Mouse (Mus musculus) limb, embryonic 14.5 days (tissue): ENCODE data around the gene S100a5. TPM values are rescaled to one million over a fixed set of nuclear protein-coding genes. Genes with fewer than 3 reads are reported as not detected.
A peak's percentile ranks its signal among the peaks of the same experiment; 100 is the strongest.

Source experiments
- ATAC-seq: fragments of 200-750 bp; cut with Nextera tagmentation; 2 replicates; pipeline ENCODE4 v1.8.0; 2017; ENCODE audit warnings: low read depth, moderate number of reproducible peaks, moderate TSS enrichment; ENCODE audit not compliant: low FRiP score
- DNase-seq: peaks from one replicate; pipeline ENCODE4 v3.0.0-alpha.2; 2015; ENCODE audit warnings: low spot score
- H3K27ac ChIP-seq: fragments of 300-500 bp; sonication (generic); replicated peaks from 2 replicates; pipeline ENCODE4 v1.5.1; 2014; ENCODE audit warnings: low read depth, mild to moderate bottlenecking, low read length, moderate library complexity, mixed read lengths
- H3K27me3 ChIP-seq: fragments of 300-500 bp; sonication (generic); 2 replicates; pipeline ENCODE4 v1.6.1; 2014; ENCODE audit warnings: low read length, mixed read lengths; ENCODE audit not compliant: control insufficient read depth, insufficient read depth
- H3K36me3 ChIP-seq: fragments of 300-500 bp; sonication (generic); 2 replicates; pipeline ENCODE4 v1.6.1; 2014; ENCODE audit warnings: mild to moderate bottlenecking, low read length, moderate library complexity, mixed read lengths; ENCODE audit not compliant: control insufficient read depth, insufficient read depth
- H3K4me1 ChIP-seq: fragments of 300-500 bp; sonication (generic); 2 replicates; pipeline ENCODE4 v1.6.1; 2014; ENCODE audit warnings: antibody characterized with exemption, low read length, mixed read lengths; ENCODE audit not compliant: control insufficient read depth, insufficient read depth
- H3K4me2 ChIP-seq: fragments of 300-500 bp; sonication (generic); replicated peaks from 2 replicates; pipeline ENCODE4 v1.6.1; 2014; ENCODE audit warnings: low read depth, mild to moderate bottlenecking, low read length, moderate library complexity; ENCODE audit not compliant: severe bottlenecking
- H3K4me3 ChIP-seq: fragments of 300-500 bp; sonication (generic); replicated peaks from 2 replicates; pipeline ENCODE4 v1.5.1; 2014; ENCODE audit warnings: low read length
- H3K9ac ChIP-seq: fragments of 300-500 bp; sonication (generic); 2 replicates; pipeline ENCODE4 v1.6.1; 2014; ENCODE audit warnings: mild to moderate bottlenecking, low read depth, low read length, moderate library complexity; ENCODE audit not compliant: severe bottlenecking
- H3K9me3 ChIP-seq: fragments of 300-500 bp; sonication (generic); 2 replicates; pipeline ENCODE4 v1.6.1; 2016; ENCODE audit warnings: low read length; ENCODE audit not compliant: control insufficient read depth
- POLR2A ChIP-seq: fragments of 200-500 bp; IDR thresholded peaks from 2 replicates; pipeline ENCODE4 v1.8.0; 2012; ENCODE audit warnings: inconsistent platforms, mild to moderate bottlenecking, moderate library complexity, borderline replicate concordance; ENCODE audit not compliant: insufficient read depth, insufficient read length; ENCODE audit errors: extremely low read depth
- WGBS: fragments of 180-500 bp; shearing (Covaris S2); extraction: QIAGEN DNeasy Blood & Tissue Kit; methylation state at CpG from one replicate; pipeline ENCODE4 v1.1.7; 2014; 5-methylcytosine and 5-hydroxymethylcytosine counted together
- polyA plus RNA-seq, 2 experiments: library from polyadenylated mRNA; depleted of rRNA in 1 of 2; stranded (reverse) in 1 of 2; unstranded in 1 of 2; fragments of >200 nt; fragmentation: Nextera tagmentation in 1 of 2; extraction: Ambion mirVana in 1 of 2; gene quantifications; 2 replicates each; pipeline versions ENCODE4 v1.2.1 to v1.2.3; 2012 to 2014

S100a5 gene
- polyA plus RNA-seq, 2 experiments = not detected

- Histone ChIP-seq H3K4me3 (no peak overlapping the region), H3K27ac (no peak overlapping the region), H3K4me2 (no peak overlapping the region), H3K9me3 (no peaks in the 10 kb centered on the region), H3K36me3 (no peaks in the 10 kb centered on the region), H3K27me3 (no peaks in the 10 kb centered on the region), H3K4me1 (peaks cover 4% of the 10 kb centered on the region; the same call in 1 of the 2 replicates), H3K9ac (no peak overlapping the region)
- WGBS = 47% methylated on average over 7 of the region's 7 CpGs
- DNase-seq (peak; percentile 42), ATAC-seq (no peak)
- TF ChIP-seq POLR2A = no peak
Observed at GRCm38 (mm10) chr3:90579433-90579832, 28.9 kb upstream of the S100a5 start.

GRCm38 (mm10) chr3:90581141-90581540, 27.2 kb upstream of the S100a5 start:
- Histone ChIP-seq H3K4me1 (peaks cover 7% of the 10 kb centered on the region), H3K36me3 (no peaks in the 10 kb centered on the region), H3K9ac (no peak overlapping the region), H3K4me2 (no peak overlapping the region), H3K4me3 (no peak overlapping the region), H3K27me3 (no peaks in the 10 kb centered on the region), H3K27ac (no peak overlapping the region), H3K9me3 (no peaks in the 10 kb centered on the region)
- TF ChIP-seq POLR2A = no peak
- ATAC-seq (no peak), DNase-seq (no peak)
- WGBS = 95% methylated on average over 5 of the region's 5 CpGs

GRCm38 (mm10) chr3:90582156-90582555, 26.2 kb upstream of the S100a5 start:
- Histone ChIP-seq H3K27ac (no peak overlapping the region), H3K4me1 (peaks cover 12% of the 10 kb centered on the region), H3K36me3 (no peaks in the 10 kb centered on the region), H3K4me2 (no peak overlapping the region), H3K4me3 (no peak overlapping the region), H3K9me3 (no peaks in the 10 kb centered on the region), H3K27me3 (no peaks in the 10 kb centered on the region), H3K9ac (no peak overlapping the region)
- TF ChIP-seq POLR2A = no peak
- 87% methylated on average over 1 of the region's 1 CpGs for WGBS
- ATAC-seq (no peak), DNase-seq (no peak)

GRCm38 (mm10) chr3:90582556-90582955, 25.8 kb upstream of the S100a5 start:
- Histone ChIP-seq H3K9ac (no peak overlapping the region), H3K36me3 (no peaks in the 10 kb centered on the region), H3K4me2 (no peak overlapping the region), H3K27me3 (no peaks in the 10 kb centered on the region), H3K9me3 (no peaks in the 10 kb centered on the region), H3K27ac (no peak overlapping the region), H3K4me3 (no peak overlapping the region), H3K4me1 (peaks cover 12% of the 10 kb centered on the region)
- ATAC-seq (no peak), DNase-seq (no peak)
- 83% methylated on average over 4 of the region's 4 CpGs for WGBS
- no peak for TF ChIP-seq POLR2A

- TF ChIP-seq POLR2A = no peak
- no peaks in the 10 kb centered on the region for H3K9me3 ChIP-seq
- H3K27me3 ChIP-seq = no peaks in the 10 kb centered on the region
- H3K36me3 ChIP-seq = no peaks in the 10 kb centered on the region
- no peak overlapping the region for H3K27ac ChIP-seq
- WGBS = 18% methylated on average over 3 of the region's 3 CpGs
- ATAC-seq (no peak), DNase-seq (no peak)
- H3K4me3 ChIP-seq = no peak overlapping the region
- H3K4me2 ChIP-seq = no peak overlapping the region
- peaks cover 12% of the 10 kb centered on the region for H3K4me1 ChIP-seq
- H3K9ac ChIP-seq = no peak overlapping the region
Observed at GRCm38 (mm10) chr3:90583893-90584292, 24.4 kb upstream of the S100a5 start.

GRCm38 (mm10) chr3:90585595-90585994, 22.7 kb upstream of the S100a5 start:
- ATAC-seq (peak; percentile 65), DNase-seq (peak; percentile 76)
- H3K4me2 ChIP-seq = no peak overlapping the region
- peaks cover 8% of the 10 kb centered on the region for H3K4me1 ChIP-seq
- 33% methylated on average over 5 of the region's 5 CpGs for WGBS
- no peaks in the 10 kb centered on the region for H3K27me3 ChIP-seq
- TF ChIP-seq POLR2A = no peak
- H3K36me3 ChIP-seq = no peaks in the 10 kb centered on the region
- no peak overlapping the region for H3K27ac ChIP-seq
- no peaks in the 10 kb centered on the region for H3K9me3 ChIP-seq
- H3K9ac ChIP-seq = no peak overlapping the region
- no peak overlapping the region for H3K4me3 ChIP-seq
